Mouse (Mus musculus) forebrain, embryonic 10.5 days (tissue): ENCODE data around the gene Als2cr12. TPM values are rescaled to one million over a fixed set of nuclear protein-coding genes. Genes with fewer than 3 reads are reported as not detected.
"Not testable (repeated sequence)": the region's sequence is repeated elsewhere in the genome, so short reads cannot be mapped to it uniquely, and the experiment has no call there.

ENCODE experiments used
- DNase-seq: peaks from one replicate; pipeline ENCODE4 v3.0.0-alpha.2; 2017; ENCODE audit warnings: low spot score; ENCODE audit errors: extremely low spot score
- H3K27ac ChIP-seq: fragments of 300-500 bp; sonication (generic); 2 replicates; pipeline ENCODE4 v1.5.1; 2016; ENCODE audit warnings: mild to moderate bottlenecking
- H3K27me3 ChIP-seq: fragments of 300-500 bp; sonication (generic); 2 replicates; pipeline ENCODE4 v1.6.1; 2016; ENCODE audit warnings: mild to moderate bottlenecking; ENCODE audit not compliant: poor library complexity, severe bottlenecking
- H3K36me3 ChIP-seq: fragments of 300-500 bp; sonication (generic); replicated peaks from 2 replicates; pipeline ENCODE4 v1.6.1; 2016; ENCODE audit warnings: mild to moderate bottlenecking, moderate library complexity
- H3K4me1 ChIP-seq: fragments of 300-500 bp; sonication (generic); 2 replicates; pipeline ENCODE4 v1.6.1; 2016
- H3K4me3 ChIP-seq: fragments of 300-500 bp; sonication (generic); 2 replicates; pipeline ENCODE4 v1.5.1; 2016; ENCODE audit warnings: mild to moderate bottlenecking, moderate library complexity
- H3K9me3 ChIP-seq: fragments of 300-500 bp; sonication (generic); 2 replicates; pipeline ENCODE4 v1.6.1; 2016; ENCODE audit warnings: mild to moderate bottlenecking, moderate library complexity
- WGBS: fragments of 180-500 bp; shearing (Covaris S2); methylation state at CpG from one replicate; pipeline ENCODE4 v1.1.7; 2016; 5-methylcytosine and 5-hydroxymethylcytosine counted together
- polyA plus RNA-seq: library from polyadenylated mRNA; unstranded; fragments of >200 nt; fragmentation: Nextera tagmentation; extraction: Ambion mirVana; gene quantifications from 2 replicates; pipeline ENCODE4 v1.2.1, GENCODE M21; 2016

Gene Als2cr12
- polyA plus RNA-seq, 1 experiment from 2014 or later, result not detected

- no peak overlapping the region for H3K4me3 ChIP-seq
- DNase-seq, result no peak
- H3K4me1 ChIP-seq, result no peaks in the 10 kb centered on the region
- no peaks in the 10 kb centered on the region for H3K27me3 ChIP-seq
- no peak overlapping the region for H3K27ac ChIP-seq
- WGBS, result 80% methylated on average over 6 of the region's 6 CpGs
- H3K36me3 ChIP-seq, result no peaks in the 10 kb centered on the region
- no peaks in the 10 kb centered on the region; the same call in 1 of the 2 replicates for H3K9me3 ChIP-seq
Measured at GRCm38 (mm10) chr1:58613786-58614185, 82.0 kb downstream of the Als2cr12 start.

DNA sequence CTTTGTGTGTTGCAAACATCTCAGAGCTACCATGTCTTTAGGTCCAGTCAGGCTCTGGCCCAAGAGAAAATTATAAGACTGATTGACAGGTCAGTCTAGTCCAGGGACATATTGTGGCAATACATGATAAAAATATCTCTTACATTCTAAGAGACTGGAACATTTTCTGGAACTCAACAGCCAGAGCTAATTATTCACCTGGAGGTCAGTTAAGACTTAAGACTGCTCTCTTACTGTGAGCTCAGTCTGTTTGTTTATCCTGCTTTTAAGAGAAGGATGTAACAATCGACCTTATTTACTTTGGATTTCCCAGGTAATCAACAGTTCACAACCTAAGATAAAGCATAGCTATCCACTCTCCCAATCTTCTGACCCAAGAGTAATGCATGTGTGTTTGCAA lies 85.2 kb downstream of the Als2cr12 start:
- 53% methylated on average over 1 of the region's 1 CpGs for WGBS
- Histone ChIP-seq H3K4me1 (no peaks in the 10 kb centered on the region), H3K4me3 (no peak overlapping the region), H3K36me3 (no peaks in the 10 kb centered on the region), H3K27ac (no peak overlapping the region), H3K9me3 (peaks cover 10% of the 10 kb centered on the region; the same call in 1 of the 2 replicates), H3K27me3 (no peaks in the 10 kb centered on the region)
- no peak for DNase-seq

DNA sequence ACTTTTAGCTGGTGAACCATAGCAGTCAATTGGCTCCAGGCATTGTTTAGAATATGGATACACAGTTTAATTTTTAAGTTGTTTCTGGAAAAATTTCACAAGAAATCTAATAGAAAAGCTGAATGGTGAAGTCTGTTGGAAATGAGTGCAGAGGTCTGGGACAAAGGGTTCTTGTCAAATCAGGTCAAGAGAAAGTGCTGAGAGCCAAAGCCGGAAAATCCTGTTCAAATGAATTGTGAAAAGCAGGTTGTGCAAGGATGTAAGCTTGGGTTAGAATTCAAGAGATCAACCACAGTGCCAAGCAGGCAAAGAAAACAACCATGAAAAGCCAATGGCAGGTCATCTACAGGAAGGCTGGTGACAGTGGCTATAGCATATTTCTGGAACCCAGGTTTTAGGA lies 85.6 kb downstream of the Als2cr12 start:
- 91% methylated on average over 1 of the region's 1 CpGs for WGBS
- H3K4me3 ChIP-seq, result no peak overlapping the region
- H3K36me3 ChIP-seq, result no peaks in the 10 kb centered on the region
- no peaks in the 10 kb centered on the region for H3K4me1 ChIP-seq
- H3K27ac ChIP-seq, result no peak overlapping the region
- no peak for DNase-seq
- H3K27me3 ChIP-seq, result no peaks in the 10 kb centered on the region
- H3K9me3 ChIP-seq, result peaks cover 10% of the 10 kb centered on the region; the same call in 1 of the 2 replicates

DNA sequence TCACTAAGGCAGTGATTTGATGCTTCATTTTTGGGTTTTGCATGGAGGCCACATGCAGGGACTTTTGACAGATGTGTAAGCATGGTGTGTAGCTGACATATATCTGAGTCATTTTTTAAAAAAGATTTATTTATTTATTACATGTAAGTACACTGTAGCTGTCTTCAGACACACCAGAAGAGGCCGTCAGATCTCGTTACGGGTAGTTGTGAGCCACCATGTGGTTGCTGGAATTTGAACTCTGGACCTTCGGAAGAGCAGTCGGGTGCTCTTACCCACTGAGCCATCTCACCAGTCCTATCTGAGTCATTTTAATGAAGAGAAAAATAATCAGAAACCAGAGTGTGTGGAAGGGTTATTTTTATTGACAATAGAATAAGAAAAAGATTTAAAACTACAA lies 86.2 kb downstream of the Als2cr12 start:
- not testable (repeated sequence) for H3K27ac ChIP-seq, H3K27me3 ChIP-seq

DNA sequence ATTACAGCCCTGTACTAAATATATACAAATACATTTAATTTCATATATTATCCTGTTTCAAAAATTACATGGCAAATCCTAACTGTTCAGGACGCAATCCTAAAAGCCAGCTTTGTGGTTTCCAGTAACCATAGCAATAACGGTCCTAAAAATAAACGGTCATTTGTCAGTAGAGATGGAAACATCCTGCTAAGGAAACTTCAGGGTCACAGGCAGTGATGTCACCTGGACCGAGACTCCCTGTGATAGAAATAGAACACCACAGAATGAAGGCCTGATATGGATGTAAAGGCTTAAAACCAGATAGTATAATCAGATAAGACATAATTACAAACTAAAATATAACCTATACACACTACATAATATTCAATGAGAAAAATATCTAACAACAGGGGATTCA lies 92.1 kb downstream of the Als2cr12 start:
- H3K36me3 ChIP-seq, result no peaks in the 10 kb centered on the region
- 82% methylated on average over 4 of the region's 4 CpGs for WGBS

More for the DNA sequence above, 86.2 kb downstream of the Als2cr12 start:
- 93% methylated on average over 5 of the region's 5 CpGs for WGBS
- H3K36me3 ChIP-seq, DNase-seq, H3K4me1 ChIP-seq, H3K4me3 ChIP-seq: not testable (repeated sequence)
- peaks cover 10% of the 10 kb centered on the region; the same call in 1 of the 2 replicates for H3K9me3 ChIP-seq

DNA sequence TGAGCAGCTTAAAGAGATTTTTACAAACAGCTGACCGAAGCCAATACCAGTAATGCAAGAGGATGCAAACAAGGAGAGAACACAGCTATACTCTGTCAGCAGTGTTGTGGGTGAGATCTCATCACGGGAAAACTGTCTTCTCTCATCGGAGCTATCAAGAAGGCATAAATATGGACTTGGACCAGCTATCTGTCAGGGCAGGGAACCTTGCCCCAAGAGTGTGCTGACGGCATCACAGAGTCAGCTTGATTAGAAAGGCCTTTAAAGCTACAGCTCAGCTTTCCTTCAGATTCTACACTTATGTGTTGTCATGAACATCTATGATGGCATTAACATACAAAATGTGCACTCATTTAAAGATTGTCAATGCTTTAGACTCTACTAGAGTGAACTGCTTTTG lies 93.1 kb downstream of the Als2cr12 start:
- Histone ChIP-seq H3K27me3 (no peaks in the 10 kb centered on the region), H3K9me3 (peaks cover 8% of the 10 kb centered on the region; the same call in 1 of the 2 replicates), H3K4me3 (no peak overlapping the region), H3K27ac (no peak overlapping the region), H3K4me1 (no peaks in the 10 kb centered on the region), H3K36me3 (no peaks in the 10 kb centered on the region)
- WGBS, result 86% methylated on average over 4 of the region's 4 CpGs
- DNase-seq, result no peak

More for the DNA sequence above, 92.1 kb downstream of the Als2cr12 start:
- no peaks in the 10 kb centered on the region for H3K4me1 ChIP-seq
- no peaks in the 10 kb centered on the region for H3K27me3 ChIP-seq
- no peak for DNase-seq
- no peak overlapping the region for H3K4me3 ChIP-seq
- H3K27ac ChIP-seq, result no peak overlapping the region
- H3K9me3 ChIP-seq, result peaks cover 10% of the 10 kb centered on the region; the same call in 1 of the 2 replicates

Other genes starting within 250 kb of the Als2cr12 start
- gene Orc2, start 190.9 kb downstream of the Als2cr12 start, polyA plus RNA-seq, result 55.4 and 56.6 TPM in 2 replicates
- gene Fam126b, start 109.7 kb downstream of the Als2cr12 start, polyA plus RNA-seq, result 4.1 and 6.4 TPM in 2 replicates
- gene Ndufb3, start 109.6 kb downstream of the Als2cr12 start, polyA plus RNA-seq, result 135 and 138 TPM in 2 replicates
- gene Cflar, start 15.5 kb upstream of the Als2cr12 start, polyA plus RNA-seq, result 26.3 and 30.7 TPM in 2 replicates
- gene Casp8, start 99.4 kb upstream of the Als2cr12 start, polyA plus RNA-seq, result 9.2 and 10.8 TPM in 2 replicates